In the genomic region with DNA sequence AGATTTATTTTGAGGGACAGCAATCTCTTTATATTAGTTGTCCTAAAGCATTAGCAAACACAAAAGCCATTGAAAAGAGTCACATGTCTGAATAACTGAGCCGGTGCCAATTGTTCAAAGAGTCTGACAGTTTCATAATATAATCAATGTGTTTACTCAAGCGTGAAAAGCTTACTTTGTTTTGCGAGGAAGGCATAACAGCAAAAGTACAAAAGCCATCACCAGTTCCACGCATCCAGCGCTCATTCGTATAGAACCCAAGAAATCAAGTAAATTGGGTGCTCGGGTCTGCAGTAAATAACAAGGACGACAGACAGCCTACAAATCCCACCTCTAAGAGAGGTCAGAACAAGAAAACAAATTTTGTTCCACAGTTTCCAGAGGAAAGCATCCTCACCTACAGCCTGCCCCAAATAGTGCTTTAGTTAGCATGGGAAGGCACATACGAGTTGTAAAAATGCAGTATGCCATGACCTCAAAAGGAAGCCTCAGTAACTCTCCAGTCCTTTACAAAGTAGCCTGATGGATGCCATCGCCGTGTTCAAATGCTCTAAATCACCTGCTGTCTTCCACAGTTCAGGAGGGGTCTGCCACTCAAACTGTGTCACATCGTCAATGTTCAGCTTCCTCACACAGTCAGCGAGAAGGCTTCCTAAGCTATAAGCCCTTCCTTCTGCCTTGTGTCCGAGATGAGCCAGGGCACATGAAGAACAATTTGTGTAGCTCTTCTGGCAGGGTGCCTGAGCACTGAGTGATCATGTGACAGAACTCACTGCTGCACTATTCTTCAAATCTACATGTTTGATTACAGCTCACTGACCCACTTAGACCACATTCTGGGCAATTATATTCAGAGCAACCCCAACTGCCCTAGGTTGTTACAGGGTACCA, we compare ENCODE assay signal across 9 mouse cellular contexts. TPM values are rescaled to one million over a fixed set of nuclear protein-coding genes. Genes with fewer than 3 reads are reported as not detected.
DNase-seq lines count a peak whose midpoint lies in the region; ATAC-seq and TF ChIP-seq lines count a peak whose summit lies in the region.
"Had no signal": no experiment of that assay in that cellular context is flagged by ENCODE, and none has a peak within 500 bp of the region (broad histone marks: within the 10 kb centered on the region; RNA-seq: fewer than 3 reads in every experiment).

No protein-coding gene starts in this region.

- H3K9me3 ChIP-seq in forebrain, embryonic 13.5 days (replicated peaks) = no peaks in the 10 kb centered on the region
- H3K9me3 ChIP-seq: embryonic facial prominence, embryonic 13.5 days had no signal

- 0 out of 2 replicates have a peak overlapping the region, but pooled peaks have one; percentile 8 for H3K4me3 ChIP-seq in layer of hippocampus, adult 2 months
- H3K4me3 ChIP-seq in forebrain, embryonic 13.5 days = peak overlapping the region; percentile 0; the same call in 1 of the 2 replicates
- H3K4me3 ChIP-seq: embryonic facial prominence, embryonic 13.5 days had no signal

- WGBS in forebrain, embryonic 13.5 days = 6% methylated on average over 14 of the region's 14 CpGs

- H3K36me3 ChIP-seq in forebrain, embryonic 13.5 days (ENCODE audit: poor library complexity, severe bottlenecking) = no peaks in the 10 kb centered on the region
- H3K36me3 ChIP-seq: embryonic facial prominence, embryonic 13.5 days had no signal

- peaks cover 53% of the 10 kb centered on the region for H3K4me1 ChIP-seq in forebrain, embryonic 13.5 days

- peak overlapping the region; percentile 76 for H3K27ac ChIP-seq in layer of hippocampus, adult 2 months
- H3K27ac ChIP-seq in forebrain, embryonic 13.5 days = peak overlapping the region; percentile 84
- H3K27ac ChIP-seq: embryonic facial prominence, embryonic 13.5 days had no signal

- TF ChIP-seq CTCF in layer of hippocampus, adult 2 months (conservative IDR thresholded peaks at IDR 0.05) = no peak

- H3K4me2 ChIP-seq in forebrain, embryonic 13.5 days = peak overlapping the region; percentile 48
- H3K4me2 ChIP-seq: embryonic facial prominence, embryonic 13.5 days had no signal

- H3K27me3 ChIP-seq in forebrain, embryonic 13.5 days = no peaks in the 10 kb centered on the region
- H3K27me3 ChIP-seq: embryonic facial prominence, embryonic 13.5 days had no signal

- no peak for DNase-seq in layer of hippocampus, adult 2 months (ENCODE audit: low spot score in 2 of 2)
- no peak for DNase-seq in layer of hippocampus, adult 9-10 months (ENCODE audit: low spot score)
- peak; percentile 80 for DNase-seq in brain, adult 2 months (ENCODE audit: low read depth, low spot score)
- DNase-seq in kidney, adult 9 months = peak; percentile 52
- DNase-seq in testis, postnatal 14 days (ENCODE audit: low spot score) = peak; percentile 23
- no peak for DNase-seq in right cerebral cortex, adult 2 months (ENCODE audit: low spot score in 2 of 2)
- DNase-seq in spleen, postnatal 4 days (ENCODE audit: low spot score in 2 of 2) = no peak

- H3K9ac ChIP-seq in forebrain, embryonic 13.5 days = no peak overlapping the region
- H3K9ac ChIP-seq: embryonic facial prominence, embryonic 13.5 days had no signal

- ATAC-seq in forebrain, embryonic 13.5 days = peak; percentile 84

RNA-seq across cellular contexts. Expression of gene Lrrc1, which starts 41.9 kb away (rescaled TPM):
- total RNA-seq in layer of hippocampus, adult 2 months (2021) = 1 to 10 TPM; 8.4 to 9.1 TPM
- 12.5 and 13.0 TPM in 2 replicates for polyA plus RNA-seq in forebrain, embryonic 13.5 days (2015; fragmentation: Nextera tagmentation; extraction: Ambion mirVana)

Comparison
In these comparisons a context has a peak if more than half of its experiments do, and no peak if none do; other contexts are left out.
1. DNase-seq: peak in brain, adult 2 months (single experiment), kidney, adult 9 months (single experiment) and testis, postnatal 14 days (single experiment); none in layer of hippocampus, adult 2 months (0 of 2), layer of hippocampus, adult 9-10 months (single experiment), right cerebral cortex, adult 2 months (0 of 2) and spleen, postnatal 4 days (0 of 2).